Mouse (Mus musculus): ENCODE measurements around the gene Ugt1a8.

DNA sequence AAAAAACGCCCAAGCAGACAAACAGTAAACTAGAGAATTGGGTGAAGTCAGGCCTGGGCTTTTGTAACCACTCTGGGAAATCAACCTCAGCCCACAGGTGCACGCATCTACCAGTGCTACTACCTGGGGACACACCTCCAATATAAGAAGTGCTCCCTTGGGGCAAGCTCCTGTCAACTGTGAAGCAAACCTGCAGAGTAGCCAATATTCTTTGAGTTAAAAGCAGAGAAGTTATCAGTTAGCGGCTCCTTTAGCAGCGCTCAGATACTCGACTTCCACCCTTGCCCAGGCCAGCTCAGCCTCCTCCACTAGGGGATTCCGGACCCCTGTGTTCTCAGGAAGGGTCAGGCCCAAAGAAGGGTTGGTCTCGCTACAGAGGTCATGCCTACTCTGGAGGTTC is 174.1 kb downstream of the Ugt1a8 start:
- TF ChIP-seq CTCF (IDR thresholded peaks at IDR 0.05; ENCODE audit: low read depth, low read length) (no peak), POLR2A (IDR thresholded peaks at IDR 0.05; ENCODE audit: borderline replicate concordance, low read depth, low read length) (no peak)

All from bone marrow macrophage, adult 2 months (primary cell).